Mouse (Mus musculus): ENCODE data around the gene Tcf20. TPM values are rescaled to one million over a fixed set of nuclear protein-coding genes. Genes with fewer than 3 reads are reported as not detected.
"Not testable (repeated sequence)": the region's sequence is repeated elsewhere in the genome, so short reads cannot be mapped to it uniquely, and the experiment has no call there.

The Tcf20 gene
- polyA plus RNA-seq, 1 experiment from 2014 or later: 17.4 TPM

DNA sequence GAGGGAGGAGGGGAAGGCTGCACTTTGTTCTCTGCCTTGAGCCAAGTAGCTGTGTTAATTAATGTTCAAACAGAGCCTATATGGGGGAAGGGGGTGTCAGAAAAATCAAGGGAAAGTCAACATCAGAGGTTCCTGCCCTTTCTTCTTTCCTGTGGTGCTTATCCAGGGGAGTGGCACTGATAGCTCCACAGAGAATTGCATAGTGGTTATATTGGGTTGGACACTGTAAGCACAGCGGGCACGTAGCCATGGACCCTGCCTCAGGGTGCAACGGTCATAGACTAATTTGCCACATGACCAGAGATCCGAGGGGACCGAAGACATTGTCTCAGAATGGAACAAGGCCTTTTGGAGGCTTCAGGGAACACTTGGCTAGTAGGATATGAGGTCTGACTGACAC is 193.4 kb downstream of the Tcf20 start, which contains the start of gene Cyp2d26:
Gene Cyp2d26 (minus strand): TSS at position 18 of the 400 bp plus-strand sequence.
- no peak within 1 kb of the TSS for H3K4me2 ChIP-seq (ENCODE audit: low read length)
- 87% methylated on average over 5 of the region's 5 CpGs for WGBS
- H3K27me3 ChIP-seq (replicated peaks; ENCODE audit: control insufficient read depth, insufficient read depth, low read length): no peaks in the 10 kb centered on the region

GRCm38 (mm10) chr15:82793868-82794267 is 193.8 kb downstream of the Tcf20 start:
- ATAC-seq: no peak
- H3K4me1 ChIP-seq (ENCODE audit: control insufficient read depth, insufficient read depth, low read length): no peaks in the 10 kb centered on the region
- no peak overlapping the region for H3K9ac ChIP-seq (ENCODE audit: low read length)
- DNase-seq (ENCODE audit: low spot score): no peak
- no peak overlapping the region for H3K27ac ChIP-seq (ENCODE audit: low read depth, low read length)
- no peak overlapping the region for H3K4me2 ChIP-seq (ENCODE audit: low read length)
- H3K27me3 ChIP-seq (replicated peaks; ENCODE audit: control insufficient read depth, insufficient read depth, low read length): no peaks in the 10 kb centered on the region
- no peak overlapping the region for H3K4me3 ChIP-seq (ENCODE audit: low read depth, low read length)
- no peaks in the 10 kb centered on the region for H3K36me3 ChIP-seq (ENCODE audit: control insufficient read depth, insufficient read depth, low read length)
- no peaks in the 10 kb centered on the region for H3K9me3 ChIP-seq (replicated peaks; ENCODE audit: control insufficient read depth, low read length)
- 85% methylated on average over 6 of the region's 6 CpGs for whole genome bisulfite sequencing

More for the DNA sequence above, 193.4 kb downstream of the Tcf20 start, which contains the start of gene Cyp2d26:
- Histone ChIP-seq H3K9ac (ENCODE audit: low read length) (no peak within 1 kb of the TSS), H3K36me3 (ENCODE audit: control insufficient read depth, insufficient read depth, low read length) (no peaks in the 10 kb centered on the region), H3K9me3 (replicated peaks; ENCODE audit: control insufficient read depth, low read length) (no peaks in the 10 kb centered on the region), H3K4me1 (ENCODE audit: control insufficient read depth, insufficient read depth, low read length) (no peaks in the 10 kb centered on the region), H3K4me3 (ENCODE audit: low read depth, low read length) (no peak within 1 kb of the TSS), H3K27ac (ENCODE audit: low read depth, low read length) (no peak within 1 kb of the TSS)
- ATAC-seq (no peak), DNase-seq (ENCODE audit: low spot score) (no peak)

DNA sequence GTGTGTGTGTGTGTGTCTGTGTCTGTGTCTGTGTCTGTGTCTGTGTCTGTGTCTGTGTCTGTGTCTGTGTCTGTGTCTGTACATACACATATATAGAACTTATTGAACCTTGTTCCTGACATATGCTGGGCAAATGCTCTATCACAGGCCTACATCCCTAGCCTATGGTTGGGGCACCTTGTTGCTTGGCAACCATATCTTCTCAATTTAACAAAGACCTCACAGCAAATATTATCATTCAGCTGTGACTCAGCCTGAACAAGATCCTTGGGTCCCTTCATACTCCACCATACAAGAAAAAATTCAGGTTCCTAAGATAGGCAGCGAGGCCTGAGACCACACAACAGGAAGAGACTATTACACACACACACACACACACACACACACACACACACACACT is 194.2 kb downstream of the Tcf20 start:
- Histone ChIP-seq H3K36me3 (ENCODE audit: control insufficient read depth, insufficient read depth, low read length) (no peaks in the 10 kb centered on the region), H3K9me3 (replicated peaks; ENCODE audit: control insufficient read depth, low read length) (no peaks in the 10 kb centered on the region), H3K4me3 (ENCODE audit: low read depth, low read length) (no peak overlapping the region), H3K27me3 (replicated peaks; ENCODE audit: control insufficient read depth, insufficient read depth, low read length) (no peaks in the 10 kb centered on the region), H3K4me2 (ENCODE audit: low read length) (no peak overlapping the region), H3K4me1 (ENCODE audit: control insufficient read depth, insufficient read depth, low read length) (no peaks in the 10 kb centered on the region), H3K27ac (ENCODE audit: low read depth, low read length) (no peak overlapping the region), H3K9ac (ENCODE audit: low read length) (no peak overlapping the region)
- no peak for DNase-seq (ENCODE audit: low spot score)
- WGBS: 86% methylated on average over 1 of the region's 1 CpGs
- no peak for ATAC-seq

DNA sequence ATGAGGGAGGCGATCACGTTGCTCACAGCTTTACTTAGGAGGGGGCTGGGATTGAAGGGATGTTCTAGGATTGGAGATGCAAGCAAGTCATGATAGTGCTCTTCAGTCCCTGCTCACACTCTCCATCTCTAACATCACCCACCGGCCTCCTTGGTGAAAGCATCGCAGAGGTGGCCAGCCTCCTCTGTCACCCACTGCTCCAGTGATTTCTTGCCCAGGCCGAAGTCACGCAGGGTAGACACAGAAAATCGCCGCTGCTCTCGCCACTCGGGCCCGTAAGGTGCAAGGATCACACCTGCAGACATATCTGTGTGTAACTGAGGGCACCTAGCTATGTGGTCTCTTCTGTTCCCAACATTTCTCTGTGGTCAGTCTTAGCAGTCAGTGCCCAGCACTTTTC is 195.1 kb downstream of the Tcf20 start:
- Histone ChIP-seq H3K27ac (ENCODE audit: low read depth, low read length) (no peak overlapping the region), H3K27me3 (replicated peaks; ENCODE audit: control insufficient read depth, insufficient read depth, low read length) (no peaks in the 10 kb centered on the region), H3K4me1 (ENCODE audit: control insufficient read depth, insufficient read depth, low read length) (no peaks in the 10 kb centered on the region), H3K9ac (ENCODE audit: low read length) (no peak overlapping the region), H3K4me3 (ENCODE audit: low read depth, low read length) (no peak overlapping the region), H3K4me2 (ENCODE audit: low read length) (no peak overlapping the region), H3K9me3 (replicated peaks; ENCODE audit: control insufficient read depth, low read length) (no peaks in the 10 kb centered on the region), H3K36me3 (ENCODE audit: control insufficient read depth, insufficient read depth, low read length) (no peaks in the 10 kb centered on the region)
- ATAC-seq (no peak), DNase-seq (ENCODE audit: low spot score) (no peak)
- 93% methylated on average over 11 of the region's 11 CpGs for WGBS

DNA sequence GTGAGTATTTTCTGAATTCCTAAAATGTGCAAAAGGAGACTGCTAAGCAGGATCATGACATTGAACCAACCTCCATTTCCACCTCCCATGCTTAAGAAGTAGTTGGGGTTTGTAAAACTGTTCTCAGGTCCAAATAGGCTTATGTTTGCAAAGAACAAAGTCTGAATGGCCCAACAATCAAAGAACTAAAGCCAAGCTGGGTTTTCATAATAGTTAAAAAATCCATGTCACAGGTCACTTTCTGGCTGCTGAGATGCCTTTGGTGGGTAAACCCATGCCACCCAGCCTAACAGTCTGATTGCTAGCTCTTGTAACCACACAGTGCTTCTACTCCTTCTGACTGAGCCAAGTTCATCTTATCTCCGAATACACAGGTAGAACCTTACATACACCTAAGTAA is 203.1 kb downstream of the Tcf20 start:
- Histone ChIP-seq H3K4me2 (ENCODE audit: low read length) (no peak overlapping the region), H3K27me3 (replicated peaks; ENCODE audit: control insufficient read depth, insufficient read depth, low read length) (no peaks in the 10 kb centered on the region), H3K27ac (ENCODE audit: low read depth, low read length) (no peak overlapping the region), H3K36me3 (ENCODE audit: control insufficient read depth, insufficient read depth, low read length) (no peaks in the 10 kb centered on the region), H3K9ac (ENCODE audit: low read length) (no peak overlapping the region), H3K4me1 (ENCODE audit: control insufficient read depth, insufficient read depth, low read length) (no peaks in the 10 kb centered on the region), H3K4me3 (ENCODE audit: low read depth, low read length) (no peak overlapping the region), H3K9me3 (replicated peaks; ENCODE audit: control insufficient read depth, low read length) (no peaks in the 10 kb centered on the region)
- WGBS: 74% methylated on average over 1 of the region's 1 CpGs
- no peak for DNase-seq (ENCODE audit: low spot score)
- no peak for ATAC-seq

DNA sequence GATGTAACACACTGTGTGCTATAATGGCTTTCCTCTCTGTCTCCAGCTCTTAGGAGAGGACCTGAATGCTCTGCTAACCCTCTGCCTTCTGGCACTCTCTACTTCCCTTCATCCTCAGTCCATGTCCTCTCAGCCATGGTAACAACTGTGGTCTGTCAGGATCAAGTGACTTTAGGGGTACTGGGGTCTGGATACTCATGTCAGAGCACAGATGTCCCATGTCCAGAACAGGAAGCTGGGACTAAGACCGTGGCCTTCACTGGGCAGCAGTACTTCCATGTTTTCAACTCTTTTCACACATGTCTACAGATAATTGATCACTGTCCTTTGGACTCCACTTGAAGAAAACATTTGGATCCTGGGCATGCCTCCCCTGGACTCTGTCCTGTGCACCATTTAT is 203.9 kb downstream of the Tcf20 start:
- DNase-seq (ENCODE audit: low spot score): no peak
- no peak for ATAC-seq
- Histone ChIP-seq H3K36me3 (ENCODE audit: control insufficient read depth, insufficient read depth, low read length) (no peaks in the 10 kb centered on the region), H3K27ac (ENCODE audit: low read depth, low read length) (no peak overlapping the region), H3K9ac (ENCODE audit: low read length) (no peak overlapping the region), H3K4me1 (ENCODE audit: control insufficient read depth, insufficient read depth, low read length) (no peaks in the 10 kb centered on the region), H3K4me3 (ENCODE audit: low read depth, low read length) (no peak overlapping the region), H3K4me2 (ENCODE audit: low read length) (no peak overlapping the region), H3K27me3 (replicated peaks; ENCODE audit: control insufficient read depth, insufficient read depth, low read length) (no peaks in the 10 kb centered on the region), H3K9me3 (replicated peaks; ENCODE audit: control insufficient read depth, low read length) (no peaks in the 10 kb centered on the region)
- 76% methylated on average over 1 of the region's 1 CpGs for WGBS

DNA sequence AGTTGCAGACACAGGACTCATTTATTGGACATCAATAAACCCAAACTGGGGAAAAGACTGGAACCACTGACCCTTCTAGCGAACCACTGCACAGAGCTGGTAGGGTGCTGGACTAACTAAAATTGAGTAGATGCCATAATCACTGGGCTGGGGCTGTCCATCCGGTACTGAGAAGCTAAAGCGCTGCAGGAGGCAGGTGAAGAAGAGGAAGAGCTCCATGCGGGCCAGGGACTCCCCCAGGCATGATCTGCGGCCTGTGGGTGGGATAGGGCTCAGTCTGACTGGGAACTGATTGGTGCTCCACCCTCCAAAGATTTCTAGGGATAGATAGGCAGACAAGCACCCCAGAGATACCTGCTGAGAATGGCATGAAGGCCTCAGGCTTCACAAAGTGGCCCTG is 209.8 kb downstream of the Tcf20 start:
- H3K4me2 ChIP-seq (ENCODE audit: low read length); ATAC-seq; H3K9ac ChIP-seq (ENCODE audit: low read length); H3K4me3 ChIP-seq (ENCODE audit: low read depth, low read length); DNase-seq (ENCODE audit: low spot score); H3K4me1 ChIP-seq (ENCODE audit: control insufficient read depth, insufficient read depth, low read length); H3K27me3 ChIP-seq (replicated peaks; ENCODE audit: control insufficient read depth, insufficient read depth, low read length); H3K36me3 ChIP-seq (ENCODE audit: control insufficient read depth, insufficient read depth, low read length); H3K27ac ChIP-seq (ENCODE audit: low read depth, low read length); H3K9me3 ChIP-seq (replicated peaks; ENCODE audit: control insufficient read depth, low read length): not testable (repeated sequence)
- 85% methylated on average over 5 of the region's 5 CpGs for WGBS

DNA sequence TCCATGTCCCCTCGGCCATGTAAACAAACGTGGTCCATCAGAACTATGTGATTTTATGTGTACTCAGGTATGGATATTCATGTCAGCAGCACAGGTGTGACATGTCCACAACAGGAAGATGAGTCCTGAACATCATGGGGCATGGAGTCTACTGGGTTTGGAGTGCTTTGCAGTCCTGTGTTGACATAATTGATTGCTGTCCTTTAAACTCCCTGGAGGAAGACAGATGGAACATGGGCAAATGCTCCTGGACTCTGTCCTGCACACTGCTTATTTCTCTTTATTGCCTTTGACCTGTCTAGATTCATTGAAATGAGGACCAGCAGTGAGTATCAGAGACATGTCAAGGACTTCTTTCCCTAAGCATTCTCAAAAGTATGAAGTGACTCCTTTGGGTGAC is 221.7 kb downstream of the Tcf20 start:
- Histone ChIP-seq H3K4me3 (ENCODE audit: low read depth, low read length) (no peak overlapping the region), H3K36me3 (ENCODE audit: control insufficient read depth, insufficient read depth, low read length) (no peaks in the 10 kb centered on the region), H3K9ac (ENCODE audit: low read length) (no peak overlapping the region), H3K27ac (ENCODE audit: low read depth, low read length) (no peak overlapping the region), H3K4me1 (ENCODE audit: control insufficient read depth, insufficient read depth, low read length) (no peaks in the 10 kb centered on the region), H3K9me3 (replicated peaks; ENCODE audit: control insufficient read depth, low read length) (no peaks in the 10 kb centered on the region), H3K4me2 (ENCODE audit: low read length) (no peak overlapping the region), H3K27me3 (replicated peaks; ENCODE audit: control insufficient read depth, insufficient read depth, low read length) (no peaks in the 10 kb centered on the region)
- DNase-seq (ENCODE audit: low spot score) (no peak), ATAC-seq (no peak)
- WGBS: 89% methylated on average over 2 of the region's 2 CpGs

- Histone ChIP-seq H3K27me3 (replicated peaks; ENCODE audit: control insufficient read depth, insufficient read depth, low read length) (no peaks in the 10 kb centered on the region), H3K9ac (ENCODE audit: low read length) (no peak overlapping the region), H3K4me1 (ENCODE audit: control insufficient read depth, insufficient read depth, low read length) (no peaks in the 10 kb centered on the region), H3K27ac (ENCODE audit: low read depth, low read length) (no peak overlapping the region), H3K4me3 (ENCODE audit: low read depth, low read length) (no peak overlapping the region), H3K4me2 (ENCODE audit: low read length) (no peak overlapping the region), H3K36me3 (ENCODE audit: control insufficient read depth, insufficient read depth, low read length) (no peaks in the 10 kb centered on the region), H3K9me3 (replicated peaks; ENCODE audit: control insufficient read depth, low read length) (no peaks in the 10 kb centered on the region)
- ATAC-seq: no peak
- WGBS: 83% methylated on average over 6 of the region's 6 CpGs
- DNase-seq (ENCODE audit: low spot score): no peak
Measured at GRCm38 (mm10) chr15:82764881-82765280, 222.8 kb downstream of the Tcf20 start.
